Mouse (Mus musculus) midbrain, embryonic 15.5 days (tissue): ENCODE measurements around the gene Kcnk7. TPM values are rescaled to one million over a fixed set of nuclear protein-coding genes. Genes with fewer than 3 reads are reported as not detected.

Experiments
- ATAC-seq: fragments of 200-750 bp; cut with Nextera tagmentation; replicated peaks from 2 replicates; pipeline ENCODE4 v1.8.0; 2017; ENCODE audit warnings: moderate TSS enrichment
- H3K27ac ChIP-seq: fragments of 300-500 bp; sonication (generic); 2 replicates; pipeline ENCODE4 v1.5.1; 2015; ENCODE audit warnings: mild to moderate bottlenecking, inconsistent platforms
- H3K27me3 ChIP-seq: fragments of 300-500 bp; sonication (generic); replicated peaks from 2 replicates; pipeline ENCODE4 v1.6.1; 2015; ENCODE audit warnings: inconsistent platforms
- H3K36me3 ChIP-seq: fragments of 300-500 bp; sonication (generic); replicated peaks from 2 replicates; pipeline ENCODE4 v1.6.1; 2015; ENCODE audit warnings: inconsistent platforms
- H3K4me1 ChIP-seq: fragments of 300-500 bp; sonication (generic); 2 replicates; pipeline ENCODE4 v1.6.1; 2015; ENCODE audit warnings: inconsistent platforms
- H3K4me2 ChIP-seq: fragments of 300-500 bp; sonication (generic); 2 replicates; pipeline ENCODE4 v1.6.1; 2015; ENCODE audit warnings: inconsistent platforms, mild to moderate bottlenecking, moderate library complexity
- H3K4me3 ChIP-seq: fragments of 300-500 bp; sonication (generic); 2 replicates; pipeline ENCODE4 v1.5.1; 2015; ENCODE audit warnings: mild to moderate bottlenecking, inconsistent platforms
- H3K9ac ChIP-seq: fragments of 300-500 bp; sonication (generic); 2 replicates; pipeline ENCODE4 v1.6.1; 2015; ENCODE audit warnings: mild to moderate bottlenecking, inconsistent platforms
- H3K9me3 ChIP-seq: fragments of 300-500 bp; sonication (generic); 2 replicates; pipeline ENCODE4 v1.6.1; 2016; ENCODE audit warnings: inconsistent platforms
- WGBS: fragments of 180-500 bp; shearing (Covaris S2); methylation state at CpG from one replicate; pipeline ENCODE4 v1.1.7; 2015; ENCODE audit warnings: mixed read lengths; 5-methylcytosine and 5-hydroxymethylcytosine counted together
- polyA plus RNA-seq: library from polyadenylated mRNA; unstranded; fragments of >200 nt; fragmentation: Nextera tagmentation; extraction: Ambion mirVana; gene quantifications from 2 replicates; pipeline ENCODE4 v1.2.1, GENCODE M21; 2015

The Kcnk7 gene
- polyA plus RNA-seq, 1 experiment from 2014 or later = 0.19 TPM

DNA sequence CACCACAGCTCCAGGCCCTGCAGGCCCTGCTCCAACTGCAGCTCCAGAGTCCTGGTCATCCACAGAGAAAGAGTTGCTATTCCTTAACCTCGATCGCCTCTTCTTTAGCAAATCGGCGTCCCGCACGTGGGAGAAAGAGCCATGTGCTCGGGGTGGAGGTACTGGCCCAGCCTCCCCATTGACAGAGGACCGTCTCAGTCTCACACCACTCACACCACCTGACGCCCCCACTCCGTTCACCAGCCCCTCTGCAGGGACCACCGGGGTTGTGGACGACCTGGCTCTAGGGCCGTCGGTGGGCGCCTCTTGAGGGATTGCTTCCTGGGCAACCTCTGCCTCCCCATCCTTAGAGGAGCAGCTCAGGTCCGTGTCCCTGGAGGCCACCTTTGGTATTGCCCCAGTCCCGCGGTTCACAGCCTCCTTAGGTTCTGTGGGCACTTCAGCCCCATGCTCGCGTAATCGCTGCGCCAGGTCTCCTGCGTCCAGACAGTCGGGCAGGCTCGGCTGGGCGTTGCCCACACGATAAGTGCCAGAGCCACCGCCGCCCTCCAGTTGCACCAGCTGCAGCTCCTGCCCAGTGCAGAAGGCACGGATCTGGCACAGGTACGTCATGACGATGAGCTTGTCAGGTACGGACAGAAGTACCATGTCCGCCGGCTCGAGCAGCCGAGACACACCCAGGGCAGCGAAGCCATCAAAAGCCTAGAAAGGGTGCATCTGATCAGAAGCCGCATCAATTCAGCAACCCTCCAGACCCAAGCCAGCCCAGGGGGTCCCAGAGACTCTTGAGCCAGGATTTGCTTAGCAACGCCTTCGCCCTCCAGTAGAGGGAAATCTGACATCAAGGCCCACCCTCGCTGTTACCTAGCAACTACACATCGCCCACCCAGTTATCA lies 11.9 kb downstream of the Kcnk7 start:
- H3K9me3 ChIP-seq = no peaks in the 10 kb centered on the region
- WGBS = 17% methylated on average over 43 of the region's 43 CpGs
- H3K4me2 ChIP-seq = peak overlapping the region; percentile 56
- peak overlapping the region; percentile 49 for H3K9ac ChIP-seq
- peak overlapping the region; percentile 66 for H3K27ac ChIP-seq
- no peaks in the 10 kb centered on the region for H3K27me3 ChIP-seq
- peaks cover 15% of the 10 kb centered on the region for H3K36me3 ChIP-seq
- peak overlapping the region; percentile 38 for H3K4me3 ChIP-seq
- ATAC-seq = peak; percentile 79
- peaks cover 31% of the 10 kb centered on the region for H3K4me1 ChIP-seq

DNA sequence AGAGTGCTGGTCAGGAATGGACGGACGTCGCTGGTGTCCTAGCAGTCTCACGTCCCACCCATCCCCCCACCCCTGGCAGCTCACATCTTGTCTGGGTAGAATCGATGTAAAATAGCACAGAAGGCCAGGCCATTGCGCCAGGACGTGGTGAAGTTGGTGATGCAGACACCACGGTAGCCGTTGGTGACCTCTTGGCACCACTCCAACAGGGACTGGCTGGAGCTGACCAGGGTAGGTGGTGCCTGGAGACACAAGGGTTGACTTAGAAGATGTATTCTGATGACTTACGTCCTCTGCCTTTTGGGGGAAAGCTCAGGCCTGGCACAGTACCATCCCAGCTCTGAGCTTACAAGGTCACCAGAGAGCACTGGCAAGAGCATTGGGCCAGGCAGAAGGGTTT lies 12.8 kb downstream of the Kcnk7 start:
- H3K9me3 ChIP-seq = no peaks in the 10 kb centered on the region
- 0 out of 2 replicates have a peak, but pooled peaks have one; percentile 28 for ATAC-seq
- no peak overlapping the region for H3K9ac ChIP-seq
- WGBS = 44% methylated on average over 10 of the region's 10 CpGs
- H3K27me3 ChIP-seq = no peaks in the 10 kb centered on the region
- H3K4me1 ChIP-seq = peaks cover 31% of the 10 kb centered on the region
- no peak overlapping the region for H3K4me3 ChIP-seq
- peaks cover 20% of the 10 kb centered on the region for H3K36me3 ChIP-seq
- peak overlapping the region; percentile 56; the same call in 1 of the 2 replicates for H3K4me2 ChIP-seq
- peak overlapping the region; percentile 49 for H3K27ac ChIP-seq

DNA sequence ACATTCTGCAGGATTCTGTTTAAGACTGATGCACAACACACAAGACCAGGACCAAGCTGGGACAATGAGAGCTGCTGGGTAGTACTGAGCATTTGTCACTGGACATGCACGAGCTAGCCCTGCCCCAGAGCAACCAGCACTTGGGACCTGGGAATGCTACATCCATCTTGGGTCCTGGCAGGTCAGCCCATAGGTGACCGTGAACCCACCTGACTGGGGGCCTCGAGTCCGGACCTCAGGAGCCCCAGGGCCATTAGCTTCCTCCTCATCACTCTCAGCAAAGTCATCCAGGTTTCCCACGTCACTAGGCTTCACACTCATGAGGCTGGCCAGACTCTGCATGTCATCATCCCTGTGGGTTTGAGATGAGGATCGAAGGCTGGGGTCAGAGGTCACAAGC lies 17.1 kb downstream of the Kcnk7 start:
- no peaks in the 10 kb centered on the region for H3K9me3 ChIP-seq
- no peak overlapping the region for H3K9ac ChIP-seq
- no peak overlapping the region for H3K4me2 ChIP-seq
- ATAC-seq = no peak
- no peaks in the 10 kb centered on the region for H3K27me3 ChIP-seq
- H3K36me3 ChIP-seq = peaks cover 24% of the 10 kb centered on the region
- peaks cover 26% of the 10 kb centered on the region for H3K4me1 ChIP-seq
- 91% methylated on average over 6 of the region's 6 CpGs for WGBS
- no peak overlapping the region for H3K27ac ChIP-seq
- no peak overlapping the region for H3K4me3 ChIP-seq

- peaks cover 24% of the 10 kb centered on the region for H3K36me3 ChIP-seq
- no peak overlapping the region for H3K4me2 ChIP-seq
- H3K27ac ChIP-seq = no peak overlapping the region
- WGBS = 93% methylated on average over 7 of the region's 7 CpGs
- H3K4me3 ChIP-seq = no peak overlapping the region
- peaks cover 32% of the 10 kb centered on the region for H3K4me1 ChIP-seq
- H3K9ac ChIP-seq = no peak overlapping the region
- H3K9me3 ChIP-seq = no peaks in the 10 kb centered on the region
- H3K27me3 ChIP-seq = no peaks in the 10 kb centered on the region
- ATAC-seq = no peak
Observed at GRCm38 (mm10) chr19:5722848-5723425, 18.8 kb downstream of the Kcnk7 start.

- Histone ChIP-seq H3K4me1 (peaks cover 39% of the 10 kb centered on the region), H3K4me2 (no peak overlapping the region), H3K36me3 (peaks cover 24% of the 10 kb centered on the region), H3K4me3 (no peak overlapping the region), H3K9me3 (no peaks in the 10 kb centered on the region), H3K9ac (no peak overlapping the region), H3K27ac (no peak overlapping the region), H3K27me3 (no peaks in the 10 kb centered on the region)
- no peak for ATAC-seq
- 71% methylated on average over 4 of the region's 4 CpGs for WGBS
Observed at GRCm38 (mm10) chr19:5723934-5724548, 19.9 kb downstream of the Kcnk7 start.

DNA sequence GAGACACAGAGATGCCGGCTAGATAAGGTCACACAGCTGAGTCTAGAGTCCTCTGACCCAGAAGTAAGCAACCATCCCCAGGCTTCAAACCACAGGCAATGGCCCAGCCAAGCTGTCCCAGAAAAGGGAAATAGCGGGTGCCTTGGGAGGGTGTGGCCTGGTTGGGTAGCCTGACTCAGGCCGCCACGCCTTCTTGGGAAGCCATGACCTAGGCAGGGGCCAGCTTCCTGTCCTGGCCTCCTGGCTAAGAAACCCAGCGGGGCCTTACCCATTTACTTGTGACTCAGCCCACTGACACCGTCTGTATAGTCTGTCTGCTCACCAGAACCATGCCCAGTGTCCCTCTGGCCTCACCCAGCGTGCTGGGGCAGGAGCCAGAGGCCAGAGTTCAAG lies 20.4 kb downstream of the Kcnk7 start:
- Histone ChIP-seq H3K27me3 (no peaks in the 10 kb centered on the region), H3K4me2 (peak overlapping the region; percentile 97; the same call in 1 of the 2 replicates), H3K9me3 (no peaks in the 10 kb centered on the region), H3K36me3 (peaks cover 22% of the 10 kb centered on the region), H3K4me3 (no peak overlapping the region), H3K4me1 (peaks cover 40% of the 10 kb centered on the region), H3K27ac (no peak overlapping the region), H3K9ac (no peak overlapping the region)
- 85% methylated on average over 7 of the region's 7 CpGs for WGBS
- no peak for ATAC-seq

DNA sequence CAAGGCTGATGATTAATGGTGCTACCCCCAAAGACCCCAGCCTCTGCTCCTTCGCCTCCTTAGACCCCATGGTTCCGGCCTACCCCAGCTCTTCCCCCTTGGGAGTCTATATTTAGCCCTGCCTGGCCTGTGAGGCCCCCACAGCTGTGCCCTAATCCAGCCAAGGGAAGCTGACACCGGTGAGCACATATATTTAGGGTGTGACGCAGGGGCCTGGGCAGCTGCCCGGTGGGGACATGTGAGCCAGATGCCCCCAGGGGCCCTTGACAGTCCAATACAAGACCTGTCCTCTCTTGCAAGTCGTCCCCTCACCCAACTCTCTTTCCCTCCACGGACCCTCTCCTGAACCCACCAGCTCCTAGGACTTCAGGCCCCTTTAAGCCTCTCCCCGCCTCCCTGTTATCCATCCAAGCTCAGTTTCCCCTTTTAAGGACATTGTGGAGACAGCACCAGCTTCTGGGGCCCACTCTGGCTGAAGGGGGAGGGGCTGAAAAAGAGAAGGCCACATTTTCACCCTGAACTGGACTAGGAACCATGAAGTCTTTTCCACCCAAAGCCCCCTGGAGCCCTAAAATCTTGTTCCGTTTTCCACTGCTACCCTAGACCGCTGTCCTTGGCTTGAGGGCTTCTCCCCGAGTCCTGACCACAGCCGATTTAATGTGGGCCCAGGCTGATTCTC lies 21.0 kb downstream of the Kcnk7 start:
- H3K36me3 ChIP-seq = peaks cover 16% of the 10 kb centered on the region
- no peak for ATAC-seq
- H3K9me3 ChIP-seq = no peaks in the 10 kb centered on the region
- H3K27ac ChIP-seq = no peak overlapping the region
- peaks cover 46% of the 10 kb centered on the region for H3K4me1 ChIP-seq
- peak overlapping the region; percentile 97 for H3K4me2 ChIP-seq
- H3K4me3 ChIP-seq = peak overlapping the region; percentile 30; the same call in 1 of the 2 replicates
- peak overlapping the region; percentile 7; the same call in 1 of the 2 replicates for H3K9ac ChIP-seq
- WGBS = 86% methylated on average over 12 of the region's 12 CpGs
- H3K27me3 ChIP-seq = no peaks in the 10 kb centered on the region

DNA sequence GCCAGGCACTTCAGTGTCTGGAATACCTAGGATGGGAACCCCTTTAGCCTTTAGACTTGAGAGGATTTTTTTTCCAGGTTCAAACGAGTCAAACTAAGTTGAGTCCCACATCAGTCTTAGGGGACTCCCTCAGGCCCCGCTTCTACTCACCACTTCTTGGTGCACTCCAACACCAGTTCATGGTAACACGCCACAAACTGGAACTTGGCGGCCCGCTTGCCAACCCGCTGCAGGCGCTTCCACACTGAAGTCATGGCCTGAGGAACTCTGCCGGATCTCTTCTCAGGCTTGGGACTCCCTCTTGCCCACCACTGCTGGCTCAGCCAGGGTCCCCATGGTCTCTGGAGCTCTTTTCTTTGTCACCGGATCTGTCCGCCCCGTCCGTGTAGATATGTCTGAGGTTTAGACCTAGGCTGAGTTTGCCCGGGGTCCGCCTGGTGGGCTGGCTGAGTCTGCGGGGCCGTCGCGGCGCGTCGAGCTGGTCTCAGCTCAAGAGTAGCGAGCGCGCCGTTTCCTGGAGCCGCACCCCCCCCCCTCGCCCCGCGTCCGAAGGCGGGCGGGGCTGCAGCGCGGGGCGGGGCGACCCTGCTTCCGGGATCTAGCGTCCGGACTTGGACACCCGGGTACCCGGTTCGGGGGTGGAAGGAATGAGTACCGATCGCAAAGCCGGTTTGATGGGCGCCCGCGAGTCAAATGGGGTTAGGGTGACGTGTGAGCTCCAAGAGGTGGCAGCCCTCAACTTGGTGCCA lies 21.8 kb downstream of the Kcnk7 start, which contains the start of gene Ehbp1l1:
Gene Ehbp1l1, minus strand, starts transcription at position 551 of the 749 bp plus-strand sequence.
- peak within 1 kb of the TSS; percentile 97 for H3K4me2 ChIP-seq
- peaks cover 54% of the 10 kb centered on the region for H3K4me1 ChIP-seq
- WGBS = 12% methylated on average over 49 of the region's 49 CpGs
- H3K4me3 ChIP-seq = peak within 1 kb of the TSS; percentile 72
- no peak for ATAC-seq
- H3K27me3 ChIP-seq = no peaks in the 10 kb centered on the region
- no peak within 1 kb of the TSS for H3K27ac ChIP-seq
- H3K9me3 ChIP-seq = no peaks in the 10 kb centered on the region
- H3K9ac ChIP-seq = peak within 1 kb of the TSS; percentile 13; the same call in 1 of the 2 replicates
- peaks cover 10% of the 10 kb centered on the region for H3K36me3 ChIP-seq

DNA sequence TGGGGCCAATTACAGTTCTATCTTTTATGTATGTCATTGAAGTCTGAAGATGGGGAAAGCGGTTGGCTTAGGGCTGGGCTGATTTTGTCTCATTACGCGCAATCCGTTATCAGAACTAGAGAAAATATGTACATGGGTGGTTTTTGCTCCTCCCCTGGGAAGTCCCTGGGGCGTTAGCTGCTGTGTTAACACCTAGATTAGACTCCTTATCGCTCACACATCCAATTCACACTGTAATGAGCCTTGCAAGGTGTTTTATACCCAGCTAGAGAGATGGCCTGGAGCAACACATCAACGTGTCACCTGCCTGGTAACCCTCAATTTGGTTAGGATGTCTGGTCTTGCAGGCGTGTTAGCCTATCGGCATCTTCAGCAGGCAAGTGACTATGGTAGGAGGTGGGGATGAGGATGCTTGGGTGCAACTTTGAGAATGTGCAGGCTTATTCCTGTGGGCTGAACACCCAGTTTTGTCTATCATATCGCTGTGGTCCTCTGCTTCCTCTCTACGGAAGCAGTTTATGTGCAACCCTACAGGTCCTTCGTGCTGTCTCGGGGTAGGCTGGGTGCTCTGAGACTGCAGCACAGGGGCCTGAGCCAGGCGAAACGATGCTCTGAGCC lies 22.9 kb downstream of the Kcnk7 start:
- H3K4me2 ChIP-seq = peak overlapping the region; percentile 97
- no peaks in the 10 kb centered on the region for H3K9me3 ChIP-seq
- H3K4me1 ChIP-seq = peaks cover 61% of the 10 kb centered on the region
- H3K27me3 ChIP-seq = no peaks in the 10 kb centered on the region
- H3K36me3 ChIP-seq = 0 out of 2 replicates have a peak, but pooled peaks cover 4% of the 10 kb centered on the region
- ATAC-seq = no peak
- peak overlapping the region; percentile 93 for H3K9ac ChIP-seq
- 79% methylated on average over 15 of the region's 15 CpGs for WGBS
- peak overlapping the region; percentile 93; the same call in 1 of the 2 replicates for H3K27ac ChIP-seq
- H3K4me3 ChIP-seq = peak overlapping the region; percentile 72

DNA sequence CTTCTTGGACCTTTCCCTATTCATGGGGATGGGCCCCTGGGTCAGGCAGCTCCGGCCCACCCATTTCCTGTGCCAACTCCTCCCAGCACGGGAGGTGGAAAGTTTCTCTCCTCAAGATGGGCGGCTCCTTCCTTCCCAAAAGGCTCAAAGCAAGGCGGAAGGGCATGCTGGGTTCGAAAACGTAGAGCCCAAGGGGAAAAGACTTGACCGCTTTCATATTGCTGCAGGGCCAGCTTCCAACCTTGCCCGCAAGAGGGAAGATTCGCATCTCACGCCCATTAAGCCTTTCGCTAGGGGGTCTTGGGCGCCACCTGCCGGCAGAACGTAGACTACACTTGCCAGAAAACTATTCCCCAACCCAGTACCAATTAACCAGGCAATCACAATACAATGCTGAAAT lies 23.5 kb downstream of the Kcnk7 start:
- peak overlapping the region; percentile 72 for H3K4me3 ChIP-seq
- 4% methylated on average over 14 of the region's 14 CpGs for WGBS
- H3K4me2 ChIP-seq = peak overlapping the region; percentile 97

More for the DNA sequence above, 23.5 kb downstream of the Kcnk7 start:
- ATAC-seq = no peak
- Histone ChIP-seq H3K4me1 (peaks cover 62% of the 10 kb centered on the region), H3K36me3 (no peaks in the 10 kb centered on the region), H3K9me3 (no peaks in the 10 kb centered on the region), H3K27ac (peak overlapping the region; percentile 93; the same call in 1 of the 2 replicates), H3K9ac (peak overlapping the region; percentile 93), H3K27me3 (no peaks in the 10 kb centered on the region)
